Mouse (Mus musculus) kidney, embryonic 14.5 days (tissue): ENCODE data around the gene Kidins220. TPM values are rescaled to one million over a fixed set of nuclear protein-coding genes. Genes with fewer than 3 reads are reported as not detected.

Source experiments
- ATAC-seq: fragments of 200-750 bp; cut with Nextera tagmentation; 2 replicates; pipeline ENCODE4 v1.8.0; 2017; ENCODE audit warnings: moderate number of reproducible peaks, mild to moderate bottlenecking, moderate TSS enrichment, moderate library complexity; ENCODE audit not compliant: low FRiP score, low TSS enrichment
- H3K27ac ChIP-seq: fragments of 300-500 bp; sonication (generic); 2 replicates; pipeline ENCODE4 v1.5.1; 2014; ENCODE audit warnings: low read depth, mild to moderate bottlenecking, low read length, moderate library complexity, mixed read lengths
- H3K27me3 ChIP-seq: fragments of 300-500 bp; sonication (generic); 2 replicates; pipeline ENCODE4 v1.6.1; 2014; ENCODE audit warnings: mild to moderate bottlenecking, low read length; ENCODE audit not compliant: control insufficient read depth, insufficient read depth
- H3K36me3 ChIP-seq: fragments of 300-500 bp; sonication (generic); 2 replicates; pipeline ENCODE4 v1.6.1; 2014; ENCODE audit warnings: low read length, mixed read lengths; ENCODE audit not compliant: control insufficient read depth, insufficient read depth
- H3K4me1 ChIP-seq: fragments of 300-500 bp; sonication (generic); 2 replicates; pipeline ENCODE4 v1.6.1; 2014; ENCODE audit warnings: low read length, mixed read lengths; ENCODE audit not compliant: control insufficient read depth, insufficient read depth
- H3K4me2 ChIP-seq: fragments of 300-500 bp; sonication (generic); replicated peaks from 2 replicates; pipeline ENCODE4 v1.6.1; 2014; ENCODE audit warnings: low read depth, mild to moderate bottlenecking, low read length
- H3K4me3 ChIP-seq: fragments of 300-500 bp; sonication (generic); 2 replicates; pipeline ENCODE4 v1.5.1; 2014; ENCODE audit warnings: mild to moderate bottlenecking, low read length
- H3K9ac ChIP-seq: fragments of 300-500 bp; sonication (generic); 2 replicates; pipeline ENCODE4 v1.6.1; 2014; ENCODE audit warnings: low read depth, mild to moderate bottlenecking, low read length, moderate library complexity
- H3K9me3 ChIP-seq: fragments of 300-500 bp; sonication (generic); 2 replicates; pipeline ENCODE4 v1.6.1; 2016; ENCODE audit warnings: low read length; ENCODE audit not compliant: control insufficient read depth
- WGBS: fragments of 180-500 bp; shearing (Covaris S2); extraction: QIAGEN DNeasy Blood & Tissue Kit; methylation state at CpG from one replicate; pipeline ENCODE4 v1.1.7; 2014; 5-methylcytosine and 5-hydroxymethylcytosine counted together
- polyA plus RNA-seq: library from polyadenylated mRNA; unstranded; fragments of >200 nt; fragmentation: Nextera tagmentation; extraction: Ambion mirVana; gene quantifications from 2 replicates; pipeline ENCODE4 v1.2.1, GENCODE M21; 2014

Kidins220 gene
- polyA plus RNA-seq, 1 experiment from 2014 or later, result 38.2 TPM

- no peak for ATAC-seq
- no peak overlapping the region for H3K9ac ChIP-seq
- peaks cover 17% of the 10 kb centered on the region for H3K36me3 ChIP-seq
- no peaks in the 10 kb centered on the region for H3K9me3 ChIP-seq
- 7% methylated on average over 5 of the region's 5 CpGs for whole genome bisulfite sequencing
- no peak overlapping the region for H3K4me2 ChIP-seq
- no peak overlapping the region for H3K27ac ChIP-seq
- no peaks in the 10 kb centered on the region for H3K27me3 ChIP-seq
- 0 out of 2 replicates have a peak, but pooled peaks cover 3% of the 10 kb centered on the region for H3K4me1 ChIP-seq
- no peak overlapping the region for H3K4me3 ChIP-seq
Measured at GRCm38 (mm10) chr12:25049253-25049652, 74.5 kb downstream of the Kidins220 start.

GRCm38 (mm10) chr12:25054511-25054910 is 79.8 kb downstream of the Kidins220 start:
- Histone ChIP-seq H3K27me3 (no peaks in the 10 kb centered on the region), H3K9ac (no peak overlapping the region), H3K4me1 (no peaks in the 10 kb centered on the region), H3K36me3 (peaks cover 51% of the 10 kb centered on the region), H3K27ac (no peak overlapping the region), H3K9me3 (no peaks in the 10 kb centered on the region), H3K4me2 (no peak overlapping the region), H3K4me3 (no peak overlapping the region)
- no peak for ATAC-seq
- 80% methylated on average over 7 of the region's 7 CpGs for WGBS

DNA sequence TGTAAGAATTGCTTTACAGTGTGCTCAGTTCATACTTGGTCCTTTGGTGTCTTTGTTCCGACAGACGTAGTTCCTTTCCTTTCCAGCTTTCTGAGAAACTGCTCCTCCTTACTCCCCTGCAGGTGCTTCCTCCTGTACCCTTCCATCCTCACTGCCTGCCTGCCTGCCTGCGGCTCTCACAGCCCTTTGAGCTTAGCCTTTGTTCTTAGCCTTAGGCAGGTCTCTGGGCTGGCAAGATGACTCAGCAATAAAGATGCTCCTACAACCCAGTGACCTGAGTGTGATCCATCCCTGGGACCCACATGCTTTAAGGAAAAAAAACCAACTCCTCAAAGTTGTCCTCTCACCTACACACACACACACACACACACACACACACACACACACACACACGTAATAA is 80.2 kb downstream of the Kidins220 start:
- H3K9me3 ChIP-seq, result no peaks in the 10 kb centered on the region
- no peak overlapping the region for H3K4me2 ChIP-seq
- peaks cover 50% of the 10 kb centered on the region for H3K36me3 ChIP-seq
- H3K27me3 ChIP-seq, result no peaks in the 10 kb centered on the region
- H3K9ac ChIP-seq, result no peak overlapping the region
- no peak overlapping the region for H3K27ac ChIP-seq
- 65% methylated on average over 4 of the region's 4 CpGs for WGBS
- H3K4me3 ChIP-seq, result no peak overlapping the region
- no peaks in the 10 kb centered on the region for H3K4me1 ChIP-seq
- no peak for ATAC-seq

- no peak overlapping the region for H3K4me2 ChIP-seq
- 85% methylated on average over 9 of the region's 9 CpGs for whole genome bisulfite sequencing
- no peaks in the 10 kb centered on the region for H3K9me3 ChIP-seq
- peaks cover 30% of the 10 kb centered on the region for H3K36me3 ChIP-seq
- H3K27ac ChIP-seq, result no peak overlapping the region
- H3K4me3 ChIP-seq, result no peak overlapping the region
- no peaks in the 10 kb centered on the region for H3K27me3 ChIP-seq
- H3K9ac ChIP-seq, result no peak overlapping the region
- no peak for ATAC-seq
- H3K4me1 ChIP-seq, result 0 out of 2 replicates have a peak, but pooled peaks cover 7% of the 10 kb centered on the region
Measured at GRCm38 (mm10) chr12:25059487-25060200, 84.9 kb downstream of the Kidins220 start.

GRCm38 (mm10) chr12:25060901-25061300 is 86.2 kb downstream of the Kidins220 start:
- Histone ChIP-seq H3K9ac (no peak overlapping the region), H3K4me3 (no peak overlapping the region), H3K27ac (no peak overlapping the region), H3K9me3 (no peaks in the 10 kb centered on the region), H3K27me3 (no peaks in the 10 kb centered on the region), H3K36me3 (peaks cover 25% of the 10 kb centered on the region), H3K4me1 (0 out of 2 replicates have a peak, but pooled peaks cover 7% of the 10 kb centered on the region), H3K4me2 (no peak overlapping the region)
- WGBS, result 83% methylated on average over 7 of the region's 7 CpGs
- no peak for ATAC-seq

- Histone ChIP-seq H3K27me3 (no peaks in the 10 kb centered on the region), H3K4me2 (no peak overlapping the region), H3K36me3 (peaks cover 17% of the 10 kb centered on the region), H3K9me3 (no peaks in the 10 kb centered on the region), H3K27ac (no peak overlapping the region), H3K4me3 (no peak overlapping the region), H3K9ac (no peak overlapping the region), H3K4me1 (0 out of 2 replicates have a peak, but pooled peaks cover 7% of the 10 kb centered on the region)
- peak; percentile 71; the same call in 1 of the 2 replicates for ATAC-seq
- 26% methylated on average over 6 of the region's 6 CpGs for WGBS
Measured at GRCm38 (mm10) chr12:25062264-25062663, 87.5 kb downstream of the Kidins220 start.

- Histone ChIP-seq H3K36me3 (no peaks in the 10 kb centered on the region), H3K9ac (no peak overlapping the region), H3K27me3 (no peaks in the 10 kb centered on the region), H3K4me3 (no peak overlapping the region), H3K27ac (no peak overlapping the region), H3K9me3 (no peaks in the 10 kb centered on the region), H3K4me1 (no peaks in the 10 kb centered on the region), H3K4me2 (no peak overlapping the region)
- no peak for ATAC-seq
- WGBS, result 43% methylated on average over 4 of the region's 4 CpGs
Measured at GRCm38 (mm10) chr12:25073374-25073773, 98.6 kb downstream of the Kidins220 start.

DNA sequence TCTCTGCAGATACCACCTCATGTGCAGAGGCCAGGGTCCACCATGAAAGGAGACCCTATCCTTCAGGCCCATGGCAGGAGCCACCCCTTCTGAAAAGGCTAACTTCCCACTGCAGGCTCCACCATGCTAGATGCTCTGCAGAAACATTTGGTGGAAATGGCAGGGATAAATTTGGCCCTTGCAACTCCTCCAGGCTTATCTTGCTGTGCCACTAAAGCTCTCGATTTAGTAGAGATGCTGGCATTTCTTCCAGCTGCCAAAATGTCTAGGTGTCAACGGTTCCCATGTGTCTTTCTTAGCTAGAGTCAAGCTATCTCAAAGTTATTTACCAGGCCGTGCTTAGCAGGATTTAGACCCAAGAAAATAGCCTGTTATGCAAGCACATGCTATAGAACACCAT is 99.6 kb downstream of the Kidins220 start:
- 84% methylated on average over 3 of the region's 3 CpGs for WGBS
- no peak overlapping the region for H3K9ac ChIP-seq
- no peak overlapping the region for H3K4me2 ChIP-seq
- H3K27ac ChIP-seq, result no peak overlapping the region
- H3K9me3 ChIP-seq, result no peaks in the 10 kb centered on the region
- H3K27me3 ChIP-seq, result no peaks in the 10 kb centered on the region
- no peak overlapping the region for H3K4me3 ChIP-seq
- H3K4me1 ChIP-seq, result no peaks in the 10 kb centered on the region
- no peaks in the 10 kb centered on the region for H3K36me3 ChIP-seq
- ATAC-seq, result no peak
